Mouse (Mus musculus): Measurements from ENCODE around the gene Ehd4. TPM values are rescaled to one million over a fixed set of nuclear protein-coding genes. Genes with fewer than 3 reads are reported as not detected.

Gene Ehd4
- total RNA-seq (2014; rRNA removed) (5.4 and 7.4 TPM in 2 replicates), polyA plus RNA-seq (2012; rRNA removed) (2.7 and 2.9 TPM in 2 replicates)

GRCm38 (mm10) chr2:120154361-120154894 is at the start of gene Ehd4:
Gene Ehd4 (minus strand): TSS chr2:120154606.
- H3K27ac ChIP-seq (replicated peaks; ENCODE audit: insufficient read depth, low read depth, low read length): 0 out of 2 replicates have a peak within 1 kb of the TSS, but pooled peaks have one; percentile 8
- H3K9ac ChIP-seq (ENCODE audit: low read depth, low read length): peak within 1 kb of the TSS; percentile 83
- 1% methylated on average over 53 of the region's 53 CpGs for WGBS
- H3K27me3 ChIP-seq (ENCODE audit: control insufficient read depth, insufficient read depth, low read length): no peaks in the 10 kb centered on the region
- DNase-seq (ENCODE audit: extremely low read depth, low read depth, low spot score): peak; percentile 95
- H3K79me2 ChIP-seq (ENCODE audit: control insufficient read depth, insufficient read depth, low read length): no peaks in the 10 kb centered on the region
- H3K36me3 ChIP-seq (ENCODE audit: control insufficient read depth, insufficient read depth, low read length): no peaks in the 10 kb centered on the region
- 0 out of 2 replicates have a peak, but pooled peaks have one; percentile 36 for TF ChIP-seq POLR2A (IDR thresholded peaks at IDR 0.05; ENCODE audit: extremely low read depth, insufficient read depth, low read length)
- no peak for TF ChIP-seq CTCF (IDR thresholded peaks at IDR 0.05; ENCODE audit: low read depth, low read length)
- peaks cover 1% of the 10 kb centered on the region; the same call in 1 of the 2 replicates for H3K4me1 ChIP-seq (ENCODE audit: control insufficient read depth, insufficient read depth, low read length)
- peak within 1 kb of the TSS; percentile 84 for H3K4me3 ChIP-seq (ENCODE audit: insufficient read depth, low read depth, low read length)

GRCm38 (mm10) chr2:120203742-120204141 is 49.3 kb upstream of the Ehd4 start:
- TF ChIP-seq POLR2A (IDR thresholded peaks at IDR 0.05; ENCODE audit: extremely low read depth, insufficient read depth, low read length) (no peak), CTCF (IDR thresholded peaks at IDR 0.05; ENCODE audit: low read depth, low read length) (no peak)
- WGBS: 62% methylated on average over 3 of the region's 3 CpGs
- Histone ChIP-seq H3K9ac (ENCODE audit: low read depth, low read length) (no peak overlapping the region), H3K4me3 (ENCODE audit: insufficient read depth, low read depth, low read length) (no peak overlapping the region), H3K27ac (replicated peaks; ENCODE audit: insufficient read depth, low read depth, low read length) (no peak overlapping the region), H3K36me3 (ENCODE audit: control insufficient read depth, insufficient read depth, low read length) (no peaks in the 10 kb centered on the region), H3K79me2 (ENCODE audit: control insufficient read depth, insufficient read depth, low read length) (no peaks in the 10 kb centered on the region), H3K27me3 (ENCODE audit: control insufficient read depth, insufficient read depth, low read length) (no peaks in the 10 kb centered on the region), H3K4me1 (ENCODE audit: control insufficient read depth, insufficient read depth, low read length) (no peaks in the 10 kb centered on the region)
- DNase-seq (ENCODE audit: extremely low read depth, low read depth, low spot score): no peak

- Histone ChIP-seq H3K4me3 (ENCODE audit: insufficient read depth, low read depth, low read length) (no peak overlapping the region), H3K36me3 (ENCODE audit: control insufficient read depth, insufficient read depth, low read length) (no peaks in the 10 kb centered on the region), H3K9ac (ENCODE audit: low read depth, low read length) (no peak overlapping the region), H3K79me2 (ENCODE audit: control insufficient read depth, insufficient read depth, low read length) (no peaks in the 10 kb centered on the region), H3K27ac (replicated peaks; ENCODE audit: insufficient read depth, low read depth, low read length) (no peak overlapping the region), H3K27me3 (ENCODE audit: control insufficient read depth, insufficient read depth, low read length) (no peaks in the 10 kb centered on the region), H3K4me1 (ENCODE audit: control insufficient read depth, insufficient read depth, low read length) (no peaks in the 10 kb centered on the region)
- WGBS: 76% methylated on average over 7 of the region's 7 CpGs
- TF ChIP-seq POLR2A (IDR thresholded peaks at IDR 0.05; ENCODE audit: extremely low read depth, insufficient read depth, low read length) (no peak), CTCF (IDR thresholded peaks at IDR 0.05; ENCODE audit: low read depth, low read length) (no peak)
- DNase-seq (ENCODE audit: extremely low read depth, low read depth, low spot score): no peak
Measured at GRCm38 (mm10) chr2:120200077-120200476, 45.7 kb upstream of the Ehd4 start.

GRCm38 (mm10) chr2:120188174-120188573 is 33.8 kb upstream of the Ehd4 start:
- TF ChIP-seq POLR2A (IDR thresholded peaks at IDR 0.05; ENCODE audit: extremely low read depth, insufficient read depth, low read length) (no peak), CTCF (IDR thresholded peaks at IDR 0.05; ENCODE audit: low read depth, low read length) (no peak)

GRCm38 (mm10) chr2:120187583-120187982 is 33.2 kb upstream of the Ehd4 start:
- H3K79me2 ChIP-seq (ENCODE audit: control insufficient read depth, insufficient read depth, low read length): no peaks in the 10 kb centered on the region
- TF ChIP-seq CTCF (IDR thresholded peaks at IDR 0.05; ENCODE audit: low read depth, low read length): no peak
- no peak for TF ChIP-seq POLR2A (IDR thresholded peaks at IDR 0.05; ENCODE audit: extremely low read depth, insufficient read depth, low read length)
- H3K4me1 ChIP-seq (ENCODE audit: control insufficient read depth, insufficient read depth, low read length): no peaks in the 10 kb centered on the region
- no peaks in the 10 kb centered on the region for H3K36me3 ChIP-seq (ENCODE audit: control insufficient read depth, insufficient read depth, low read length)
- WGBS: 94% methylated on average over 1 of the region's 1 CpGs
- no peak overlapping the region for H3K27ac ChIP-seq (replicated peaks; ENCODE audit: insufficient read depth, low read depth, low read length)
- 0 out of 2 replicates have a peak, but pooled peaks cover 2% of the 10 kb centered on the region for H3K27me3 ChIP-seq (ENCODE audit: control insufficient read depth, insufficient read depth, low read length)
- no peak overlapping the region for H3K4me3 ChIP-seq (ENCODE audit: insufficient read depth, low read depth, low read length)
- H3K9ac ChIP-seq (ENCODE audit: low read depth, low read length): no peak overlapping the region
- no peak for DNase-seq (ENCODE audit: extremely low read depth, low read depth, low spot score)

More at GRCm38 (mm10) chr2:120188174-120188573, 33.8 kb upstream of the Ehd4 start:
- H3K9ac ChIP-seq (ENCODE audit: low read depth, low read length): no peak overlapping the region
- H3K36me3 ChIP-seq (ENCODE audit: control insufficient read depth, insufficient read depth, low read length): no peaks in the 10 kb centered on the region
- 81% methylated on average over 4 of the region's 4 CpGs for whole genome bisulfite sequencing
- no peak overlapping the region for H3K27ac ChIP-seq (replicated peaks; ENCODE audit: insufficient read depth, low read depth, low read length)
- no peaks in the 10 kb centered on the region for H3K4me1 ChIP-seq (ENCODE audit: control insufficient read depth, insufficient read depth, low read length)
- no peak for DNase-seq (ENCODE audit: extremely low read depth, low read depth, low spot score)
- 0 out of 2 replicates have a peak, but pooled peaks cover 2% of the 10 kb centered on the region for H3K27me3 ChIP-seq (ENCODE audit: control insufficient read depth, insufficient read depth, low read length)
- H3K79me2 ChIP-seq (ENCODE audit: control insufficient read depth, insufficient read depth, low read length): no peaks in the 10 kb centered on the region
- H3K4me3 ChIP-seq (ENCODE audit: insufficient read depth, low read depth, low read length): no peak overlapping the region

All from liver, adult 2 months (tissue).